Mouse (Mus musculus) midbrain, embryonic 14.5 days (tissue): ENCODE measurements around the gene Lck. TPM values are rescaled to one million over a fixed set of nuclear protein-coding genes. Genes with fewer than 3 reads are reported as not detected.
"Not testable (repeated sequence)": the region's sequence is repeated elsewhere in the genome, so short reads cannot be mapped to it uniquely, and the experiment has no call there.

Experiments
- ATAC-seq: fragments of 200-750 bp; cut with Nextera tagmentation; 2 replicates; pipeline ENCODE4 v1.8.0; 2017; ENCODE audit warnings: moderate number of reproducible peaks, moderate library complexity; ENCODE audit not compliant: low FRiP score, low TSS enrichment
- DNase-seq: peaks from one replicate; pipeline ENCODE4 v3.0.0-alpha.2; 2015
- H3K27ac ChIP-seq: fragments of 300-500 bp; sonication (generic); replicated peaks from 2 replicates; pipeline ENCODE4 v1.5.1; 2014; ENCODE audit warnings: mild to moderate bottlenecking, low read depth, low read length, moderate library complexity
- H3K27me3 ChIP-seq: fragments of 300-500 bp; sonication (generic); 2 replicates; pipeline ENCODE4 v1.6.1; 2014; ENCODE audit warnings: low read length, control low read depth, mixed read lengths; ENCODE audit not compliant: control insufficient read depth, insufficient read depth
- H3K36me3 ChIP-seq: fragments of 300-500 bp; sonication (generic); 2 replicates; pipeline ENCODE4 v1.6.1; 2014; ENCODE audit warnings: low read length, control low read depth; ENCODE audit not compliant: control insufficient read depth, insufficient read depth
- H3K4me1 ChIP-seq: fragments of 300-500 bp; sonication (generic); 2 replicates; pipeline ENCODE4 v1.6.1; 2014; ENCODE audit warnings: mild to moderate bottlenecking, antibody characterized with exemption, low read length, control low read depth; ENCODE audit not compliant: control insufficient read depth, insufficient read depth
- H3K4me2 ChIP-seq: fragments of 300-500 bp; sonication (generic); 2 replicates; pipeline ENCODE4 v1.6.1; 2014; ENCODE audit warnings: mild to moderate bottlenecking, low read length, moderate library complexity
- H3K4me3 ChIP-seq: fragments of 300-500 bp; sonication (generic); replicated peaks from 2 replicates; pipeline ENCODE4 v1.5.1; 2014; ENCODE audit warnings: low read depth, low read length
- H3K9ac ChIP-seq: fragments of 300-500 bp; sonication (generic); replicated peaks from 2 replicates; pipeline ENCODE4 v1.6.1; 2014; ENCODE audit warnings: mild to moderate bottlenecking, low read length, moderate library complexity
- H3K9me3 ChIP-seq: fragments of 300-500 bp; sonication (generic); 2 replicates; pipeline ENCODE4 v1.6.1; 2016; ENCODE audit warnings: low read length, control low read depth, mixed read lengths; ENCODE audit not compliant: control insufficient read depth
- WGBS: fragments of 180-500 bp; shearing (Covaris S2); extraction: QIAGEN DNeasy Blood & Tissue Kit; methylation state at CpG from one replicate; pipeline ENCODE4 v1.1.7; 2014; 5-methylcytosine and 5-hydroxymethylcytosine counted together
- polyA plus RNA-seq: library from polyadenylated mRNA; unstranded; fragments of >200 nt; fragmentation: Nextera tagmentation; extraction: Ambion mirVana; gene quantifications from 2 replicates; pipeline ENCODE4 v1.2.1, GENCODE M21; 2014

The Lck gene
- polyA plus RNA-seq, 1 experiment from 2014 or later, result 9.0 TPM

DNA sequence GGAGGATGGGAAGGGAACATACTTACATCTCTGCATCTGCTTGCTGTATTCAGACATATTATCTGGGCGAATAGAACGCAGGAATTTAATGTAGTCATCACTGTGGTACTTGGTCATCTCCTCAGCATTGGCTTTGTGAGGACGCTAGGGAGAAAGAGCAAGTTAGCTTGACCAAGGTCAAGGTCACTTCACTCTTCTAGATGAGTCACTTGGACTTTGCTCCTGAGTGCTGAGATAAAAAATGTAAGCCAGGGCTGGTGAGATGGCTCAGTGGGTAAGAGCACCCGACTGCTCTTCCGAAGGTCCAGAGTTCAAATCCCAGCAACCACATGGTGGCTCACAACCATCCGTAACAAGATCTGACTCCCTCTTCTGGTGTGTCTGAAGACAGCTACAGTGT, 44.5 kb downstream of the Lck start:
- peaks cover 66% of the 10 kb centered on the region for H3K36me3 ChIP-seq
- WGBS, result 95% methylated on average over 5 of the region's 6 CpGs
- H3K27me3 ChIP-seq, result not testable (repeated sequence)

DNA sequence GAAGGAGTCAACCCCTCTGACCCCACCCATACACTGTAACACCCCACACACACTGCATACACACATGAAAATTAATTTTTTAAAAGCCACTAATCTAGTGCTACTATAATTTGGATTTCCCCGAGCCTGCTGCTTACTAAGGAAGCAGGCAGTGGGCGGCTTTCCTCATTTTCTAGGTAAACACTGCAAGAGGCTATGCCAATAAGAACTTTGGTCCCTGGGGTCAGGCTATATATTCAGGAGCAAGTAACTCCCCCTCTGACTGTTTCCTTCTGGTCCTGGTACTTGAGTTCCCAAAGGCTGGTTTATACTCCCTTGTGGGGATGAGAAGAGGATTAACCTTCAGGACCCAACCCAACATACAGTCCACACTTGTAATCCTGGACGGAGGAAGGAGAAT, 47.6 kb downstream of the Lck start:
- WGBS, result 86% methylated on average over 3 of the region's 3 CpGs
- H3K36me3 ChIP-seq, result peaks cover 82% of the 10 kb centered on the region
- no peak overlapping the region for H3K4me2 ChIP-seq
- no peaks in the 10 kb centered on the region for H3K4me1 ChIP-seq
- H3K4me3 ChIP-seq, result no peak overlapping the region
- no peak overlapping the region for H3K27ac ChIP-seq
- DNase-seq, result no peak
- H3K9me3 ChIP-seq, result no peaks in the 10 kb centered on the region
- H3K9ac ChIP-seq, result no peak overlapping the region
- no peak for ATAC-seq
- H3K27me3 ChIP-seq, result no peaks in the 10 kb centered on the region

More for the DNA sequence above, 44.5 kb downstream of the Lck start:
- not testable (repeated sequence) for H3K27ac ChIP-seq, H3K9me3 ChIP-seq, H3K4me1 ChIP-seq, H3K4me3 ChIP-seq, H3K4me2 ChIP-seq, ATAC-seq, DNase-seq, H3K9ac ChIP-seq

DNA sequence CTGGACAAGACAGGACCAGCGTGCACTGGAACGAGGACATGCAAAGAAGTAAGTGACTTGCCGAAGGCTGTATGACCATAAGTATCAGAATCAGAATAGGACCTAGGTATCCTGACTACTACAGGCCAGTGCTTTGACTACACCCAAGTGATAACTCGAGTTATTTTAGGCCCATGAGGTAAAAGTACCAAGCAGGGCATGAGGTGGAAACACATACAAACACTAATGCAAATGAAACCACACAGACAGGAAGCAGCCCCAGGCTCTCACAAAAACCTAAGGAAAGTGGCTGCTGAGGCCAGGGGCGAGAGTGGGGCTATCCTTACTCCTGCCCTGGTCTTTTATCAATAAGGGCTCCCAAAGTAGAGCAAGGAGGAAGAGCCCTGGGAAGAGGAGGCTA, 48.1 kb downstream of the Lck start:
- WGBS, result 91% methylated on average over 5 of the region's 5 CpGs
- Histone ChIP-seq H3K4me1 (no peaks in the 10 kb centered on the region), H3K36me3 (peaks cover 82% of the 10 kb centered on the region), H3K27ac (no peak overlapping the region), H3K4me3 (no peak overlapping the region), H3K27me3 (no peaks in the 10 kb centered on the region), H3K9ac (no peak overlapping the region), H3K9me3 (no peaks in the 10 kb centered on the region), H3K4me2 (no peak overlapping the region)
- DNase-seq (no peak), ATAC-seq (no peak)

DNA sequence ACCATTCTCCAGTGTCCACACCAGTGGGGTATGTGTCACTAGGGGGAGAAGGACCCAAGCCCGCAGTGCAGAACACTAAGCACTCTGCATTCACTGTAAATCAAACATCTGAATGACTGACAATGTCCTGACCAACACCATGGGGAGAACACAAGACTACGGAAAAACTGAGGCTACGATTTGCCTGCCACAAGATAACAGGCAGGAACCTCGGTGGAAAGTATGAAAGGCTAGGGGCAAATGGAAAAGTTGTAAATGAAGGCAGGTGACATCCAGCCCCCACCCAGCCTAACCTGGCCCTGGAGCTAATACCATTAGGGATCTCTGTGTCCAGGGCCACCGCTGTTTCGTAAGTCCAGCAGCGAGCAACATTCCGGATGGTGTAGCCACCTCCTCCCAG, 54.9 kb downstream of the Lck start:
- H3K4me3 ChIP-seq, result no peak overlapping the region
- no peak for DNase-seq
- no peak overlapping the region for H3K27ac ChIP-seq
- no peaks in the 10 kb centered on the region for H3K9me3 ChIP-seq
- peaks cover 79% of the 10 kb centered on the region for H3K36me3 ChIP-seq
- H3K9ac ChIP-seq, result no peak overlapping the region
- H3K4me1 ChIP-seq, result peaks cover 8% of the 10 kb centered on the region
- WGBS, result 94% methylated on average over 6 of the region's 8 CpGs
- no peaks in the 10 kb centered on the region for H3K27me3 ChIP-seq
- ATAC-seq, result no peak
- no peak overlapping the region for H3K4me2 ChIP-seq

DNA sequence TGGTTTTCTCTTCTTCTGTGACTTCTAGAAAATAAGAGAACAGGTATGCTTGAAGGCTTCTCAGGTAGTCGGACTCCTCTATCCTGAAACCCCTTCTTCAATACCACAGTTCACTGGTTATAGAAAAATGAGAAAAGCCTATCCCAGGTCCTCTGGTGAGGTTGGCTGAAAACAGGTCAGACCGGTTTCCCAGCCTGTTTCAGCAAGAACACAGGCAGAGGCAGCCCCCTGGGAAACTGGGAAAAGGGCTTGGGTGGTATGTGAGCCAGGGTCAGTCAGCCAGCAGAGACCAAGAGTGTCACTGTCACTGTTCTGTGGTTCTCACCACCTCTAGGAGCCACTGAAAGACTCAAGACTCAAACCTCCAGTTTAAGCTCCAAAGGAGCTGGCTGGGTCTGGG, 56.5 kb downstream of the Lck start:
- H3K27ac ChIP-seq, result no peak overlapping the region

DNA sequence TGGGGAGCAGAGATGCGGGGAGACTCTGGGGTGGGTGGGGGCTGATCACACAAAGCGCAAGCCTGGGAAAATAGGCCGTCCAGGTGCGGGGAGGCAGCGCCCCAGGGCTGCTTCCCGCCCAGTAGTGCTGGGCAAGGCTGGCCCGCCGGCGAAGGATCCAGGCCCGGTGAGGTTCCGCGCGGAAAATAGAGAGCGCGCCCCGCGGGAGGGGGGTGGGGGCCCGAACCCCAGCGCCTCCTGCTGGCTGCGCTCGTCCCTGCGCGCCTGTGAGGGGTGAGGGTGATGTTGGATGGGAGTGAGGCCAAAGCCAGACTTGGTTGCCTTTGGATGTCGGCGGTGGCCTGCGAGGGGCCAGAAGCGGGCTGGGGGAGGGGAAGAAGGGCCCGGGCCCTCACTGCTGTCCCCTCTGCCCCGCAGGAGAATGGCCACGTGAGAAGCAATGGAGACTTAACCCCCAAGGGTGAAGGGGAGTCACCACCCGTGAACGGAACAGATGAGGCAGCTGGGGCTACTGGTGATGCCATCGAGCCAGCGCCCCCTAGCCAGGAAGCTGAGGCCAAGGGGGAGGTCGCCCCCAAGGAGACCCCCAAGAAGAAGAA, 59.0 kb downstream of the Lck start:
- H3K4me3 ChIP-seq, result peak overlapping the region; percentile 100
- ATAC-seq, result peak; percentile 44
- DNase-seq, result peak; percentile 88
- WGBS, result 0% methylated on average over 34 of the region's 35 CpGs
- H3K9ac ChIP-seq, result peak overlapping the region; percentile 100
- peaks cover 21% of the 10 kb centered on the region for H3K4me1 ChIP-seq
- peak overlapping the region; percentile 77 for H3K4me2 ChIP-seq
- no peaks in the 10 kb centered on the region for H3K9me3 ChIP-seq
- peaks cover 41% of the 10 kb centered on the region for H3K36me3 ChIP-seq
- peak overlapping the region; percentile 99 for H3K27ac ChIP-seq
- no peaks in the 10 kb centered on the region for H3K27me3 ChIP-seq

More for the DNA sequence above, 56.5 kb downstream of the Lck start:
- Histone ChIP-seq H3K9ac (0 out of 2 replicates have a peak overlapping the region, but pooled peaks have one; percentile 20), H3K4me1 (peaks cover 14% of the 10 kb centered on the region), H3K9me3 (no peaks in the 10 kb centered on the region), H3K4me3 (peak overlapping the region; percentile 13; the same call in 1 of the 2 replicates), H3K27me3 (no peaks in the 10 kb centered on the region), H3K36me3 (peaks cover 63% of the 10 kb centered on the region), H3K4me2 (no peak overlapping the region)
- ATAC-seq (no peak), DNase-seq (no peak)
- WGBS, result 56% methylated on average over 2 of the region's 2 CpGs

DNA sequence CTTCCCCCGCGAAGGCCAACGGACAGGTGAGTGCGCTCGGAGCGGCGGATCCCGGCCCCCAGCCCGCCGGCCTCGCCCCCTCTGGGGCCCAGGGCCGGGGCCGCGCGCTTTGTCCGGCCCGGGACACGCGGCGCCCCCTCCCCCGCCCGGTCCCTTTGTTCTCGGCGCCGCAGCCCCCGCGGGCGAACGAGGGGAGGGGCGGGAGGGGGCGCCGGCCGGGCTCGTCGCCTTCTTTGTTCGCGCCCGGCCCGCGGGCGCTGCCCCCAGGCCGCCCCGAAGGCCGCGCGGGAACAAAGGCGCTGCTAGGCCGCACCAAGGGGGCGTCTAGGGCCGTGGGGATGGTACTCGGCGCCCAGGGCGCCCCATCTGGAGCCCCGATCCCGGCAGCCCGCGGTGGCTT, 59.5 kb downstream of the Lck start:
- Histone ChIP-seq H3K9ac (peak overlapping the region; percentile 100), H3K9me3 (no peaks in the 10 kb centered on the region), H3K27ac (peak overlapping the region; percentile 99), H3K4me1 (peaks cover 26% of the 10 kb centered on the region), H3K4me2 (peak overlapping the region; percentile 77), H3K4me3 (peak overlapping the region; percentile 100), H3K27me3 (no peaks in the 10 kb centered on the region), H3K36me3 (peaks cover 40% of the 10 kb centered on the region)
- 0% methylated on average over 56 of the region's 57 CpGs for whole genome bisulfite sequencing
- peak; percentile 61 for ATAC-seq
- peak; percentile 69 for DNase-seq

DNA sequence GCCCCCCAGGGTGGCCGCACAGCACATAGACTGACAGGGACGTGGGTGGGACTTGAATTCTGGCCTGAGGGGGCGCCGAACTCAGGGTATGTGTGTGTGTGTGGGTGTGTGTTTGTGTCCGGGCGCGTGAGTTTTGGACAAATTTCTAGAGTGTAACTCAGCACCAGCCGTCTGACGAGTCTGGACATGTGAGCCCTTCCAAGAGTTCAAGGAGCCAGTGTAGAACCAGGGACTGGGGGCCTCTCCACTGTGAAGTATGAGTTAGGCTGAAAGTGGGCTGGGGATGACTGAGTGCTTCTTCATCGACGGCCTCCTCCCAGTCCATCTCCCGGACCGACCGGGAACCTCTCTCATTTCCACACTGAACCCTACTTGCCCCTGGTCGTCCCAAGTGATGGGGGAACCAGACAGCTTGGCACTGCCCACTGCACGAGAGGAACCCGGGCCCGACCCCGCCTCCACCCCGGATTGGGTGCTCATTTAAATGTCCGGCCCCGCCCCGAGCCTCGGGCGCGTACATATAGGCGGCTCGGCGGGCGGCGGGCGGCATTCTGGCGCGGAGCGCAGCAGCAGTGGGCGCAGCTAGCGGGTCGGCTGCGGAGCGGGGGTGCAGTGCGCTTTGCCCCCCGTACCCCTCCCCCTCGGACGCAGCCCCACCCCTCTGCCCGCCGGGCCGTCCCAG, 60.2 kb downstream of the Lck start, which contains the start of gene Marcksl1:
TSS of gene Marcksl1 (plus strand) at position 496 of the 682 bp plus-strand sequence.
- H3K4me1 ChIP-seq, result peaks cover 26% of the 10 kb centered on the region
- peak within 1 kb of the TSS; percentile 77 for H3K4me2 ChIP-seq
- no peaks in the 10 kb centered on the region for H3K9me3 ChIP-seq
- H3K36me3 ChIP-seq, result peaks cover 33% of the 10 kb centered on the region
- H3K27me3 ChIP-seq, result no peaks in the 10 kb centered on the region
- WGBS, result 8% methylated on average over 37 of the region's 47 CpGs
- peak within 1 kb of the TSS; percentile 100 for H3K9ac ChIP-seq
- H3K27ac ChIP-seq, result peak within 1 kb of the TSS; percentile 99
- ATAC-seq (peak; percentile 87), DNase-seq (peak; percentile 95)
- H3K4me3 ChIP-seq, result peak within 1 kb of the TSS; percentile 100
